Mouse (Mus musculus) heart, embryonic 15.5 days (tissue): ENCODE data around the gene Tlr6. TPM values are rescaled to one million over a fixed set of nuclear protein-coding genes. Genes with fewer than 3 reads are reported as not detected.
A peak's percentile ranks its signal among the peaks of the same experiment; 100 is the strongest.

ENCODE experiments used
- ATAC-seq: fragments of 200-750 bp; cut with Nextera tagmentation; replicated peaks from 2 replicates; pipeline ENCODE4 v1.8.0; 2017; ENCODE audit warnings: low read depth, moderate TSS enrichment; ENCODE audit not compliant: insufficient number of reproducible peaks, insufficient read depth, low FRiP score
- H3K27ac ChIP-seq: fragments of 300-500 bp; sonication (generic); 2 replicates; pipeline ENCODE4 v1.5.1; 2015; ENCODE audit warnings: mild to moderate bottlenecking, inconsistent platforms
- H3K27me3 ChIP-seq: fragments of 300-500 bp; sonication (generic); 2 replicates; pipeline ENCODE4 v1.6.1; 2015; ENCODE audit warnings: inconsistent platforms
- H3K36me3 ChIP-seq: fragments of 300-500 bp; sonication (generic); 2 replicates; pipeline ENCODE4 v1.6.1; 2015; ENCODE audit warnings: mild to moderate bottlenecking, inconsistent platforms
- H3K4me1 ChIP-seq: fragments of 300-500 bp; sonication (generic); replicated peaks from 2 replicates; pipeline ENCODE4 v1.6.1; 2015; ENCODE audit warnings: inconsistent platforms
- H3K4me2 ChIP-seq: fragments of 300-500 bp; sonication (generic); 2 replicates; pipeline ENCODE4 v1.6.1; 2015; ENCODE audit warnings: inconsistent platforms, mild to moderate bottlenecking, moderate library complexity
- H3K4me3 ChIP-seq: fragments of 300-500 bp; sonication (generic); 2 replicates; pipeline ENCODE4 v1.5.1; 2015; ENCODE audit warnings: mild to moderate bottlenecking, inconsistent platforms
- H3K9ac ChIP-seq: fragments of 300-500 bp; sonication (generic); 2 replicates; pipeline ENCODE4 v1.6.1; 2015; ENCODE audit warnings: mild to moderate bottlenecking, inconsistent platforms
- H3K9me3 ChIP-seq: fragments of 300-500 bp; sonication (generic); replicated peaks from 2 replicates; pipeline ENCODE4 v1.6.1; 2016; ENCODE audit warnings: inconsistent platforms
- WGBS: fragments of 180-500 bp; shearing (Covaris S2); methylation state at CpG from one replicate; pipeline ENCODE4 v1.1.7; 2015; ENCODE audit warnings: mixed read lengths; 5-methylcytosine and 5-hydroxymethylcytosine counted together
- polyA plus RNA-seq: library from polyadenylated mRNA; unstranded; fragments of >200 nt; fragmentation: Nextera tagmentation; extraction: Ambion mirVana; gene quantifications from 2 replicates; pipeline ENCODE4 v1.2.1, GENCODE M21; 2015

Tlr6 gene
- polyA plus RNA-seq, 1 experiment from 2014 or later: 0.68 TPM

DNA sequence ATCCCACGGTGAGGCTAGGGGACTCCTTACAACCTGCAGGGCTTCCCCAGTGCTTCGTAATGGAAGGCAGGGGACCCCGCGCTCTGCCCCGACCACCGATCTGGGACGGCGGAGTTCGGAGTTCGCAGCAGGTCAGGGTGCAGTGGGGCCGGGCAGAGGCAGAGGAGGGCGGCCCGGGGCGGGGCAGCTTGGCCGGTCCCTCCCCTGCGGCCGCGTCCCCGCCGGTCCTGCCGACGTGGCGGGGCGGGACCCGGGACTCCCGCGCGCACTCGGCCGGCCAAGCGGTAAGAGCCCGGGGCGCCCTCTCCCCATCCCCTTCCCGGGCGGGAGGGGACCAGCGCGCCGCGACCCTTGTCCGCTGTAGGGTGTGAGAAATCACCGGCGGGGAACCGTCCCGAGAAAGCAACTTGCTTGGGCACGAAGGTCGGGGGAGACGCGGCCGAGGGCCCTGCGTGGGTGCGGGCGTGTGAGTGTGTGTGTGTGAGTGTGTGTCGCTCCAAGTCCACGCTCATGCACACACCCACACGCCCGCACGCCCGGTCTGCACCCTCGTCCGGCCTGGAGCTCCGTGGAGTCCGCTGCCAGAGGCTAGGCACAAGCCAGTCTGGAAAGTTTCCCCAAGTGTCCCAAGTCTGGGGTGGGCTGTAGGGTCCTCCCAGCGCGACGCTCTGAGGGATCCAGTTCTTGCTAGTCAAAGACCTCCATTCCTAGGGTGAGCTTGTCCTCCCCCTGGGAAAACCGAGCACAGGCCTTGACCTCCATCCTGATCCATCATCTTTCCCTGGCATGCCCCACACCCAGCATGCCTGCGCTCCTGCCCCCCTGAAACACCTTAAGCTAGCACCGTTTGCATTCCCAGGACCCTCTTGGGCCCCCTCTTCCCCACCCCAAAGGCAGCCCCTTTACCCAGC is 10.2 kb upstream of the Tlr6 start, which contains the start of gene Fam114a1:
TSS of gene Fam114a1 (plus strand) at position 211 of the 911 bp plus-strand sequence.
- peaks cover 5% of the 10 kb centered on the region for H3K4me1 ChIP-seq
- peak within 1 kb of the TSS; percentile 87 for H3K9ac ChIP-seq
- peak within 1 kb of the TSS; percentile 82 for H3K4me3 ChIP-seq
- peak within 1 kb of the TSS; percentile 84 for H3K4me2 ChIP-seq
- no peaks in the 10 kb centered on the region for H3K9me3 ChIP-seq
- H3K27ac ChIP-seq: peak within 1 kb of the TSS; percentile 82
- H3K27me3 ChIP-seq: no peaks in the 10 kb centered on the region
- 1% methylated on average over 67 of the region's 68 CpGs for WGBS
- peak; percentile 91 for ATAC-seq
- no peaks in the 10 kb centered on the region for H3K36me3 ChIP-seq

- Histone ChIP-seq H3K4me2 (peak overlapping the region; percentile 84), H3K9ac (peak overlapping the region; percentile 87), H3K27me3 (no peaks in the 10 kb centered on the region), H3K9me3 (no peaks in the 10 kb centered on the region), H3K27ac (peak overlapping the region; percentile 82), H3K4me1 (peaks cover 5% of the 10 kb centered on the region), H3K36me3 (no peaks in the 10 kb centered on the region), H3K4me3 (peak overlapping the region; percentile 82)
- peak; percentile 51 for ATAC-seq
- 6% methylated on average over 14 of the region's 14 CpGs for whole genome bisulfite sequencing
Observed at GRCm38 (mm10) chr5:64968961-64969860, 9.3 kb upstream of the Tlr6 start.

GRCm38 (mm10) chr5:64963735-64964134 is 3.8 kb upstream of the Tlr6 start:
- H3K4me1 ChIP-seq: no peaks in the 10 kb centered on the region
- no peak overlapping the region for H3K4me3 ChIP-seq
- 85% methylated on average over 3 of the region's 3 CpGs for WGBS
- H3K9me3 ChIP-seq: no peaks in the 10 kb centered on the region
- no peak overlapping the region for H3K4me2 ChIP-seq
- no peak overlapping the region for H3K27ac ChIP-seq
- no peaks in the 10 kb centered on the region for H3K27me3 ChIP-seq
- H3K36me3 ChIP-seq: no peaks in the 10 kb centered on the region
- no peak for ATAC-seq
- H3K9ac ChIP-seq: no peak overlapping the region

DNA sequence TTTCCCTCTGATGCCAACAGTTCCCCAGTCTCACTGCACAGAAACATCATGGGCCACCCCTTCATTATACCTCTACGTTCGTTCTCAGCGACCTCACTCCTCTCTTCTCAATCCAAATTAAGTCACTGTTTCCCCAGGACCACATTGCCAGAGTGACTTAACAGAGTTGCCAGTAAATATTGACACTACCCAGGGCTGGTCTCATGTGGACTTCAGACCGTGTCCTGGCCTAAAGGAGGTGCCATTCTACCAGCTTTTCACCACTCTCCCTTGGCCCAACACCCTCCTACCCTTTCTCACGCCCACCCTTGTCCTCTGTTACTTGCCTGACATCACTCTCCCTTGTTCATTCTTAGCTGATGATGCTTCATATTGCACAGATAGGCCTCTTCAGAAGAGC is 3.4 kb upstream of the Tlr6 start:
- no peak overlapping the region for H3K27ac ChIP-seq
- H3K4me2 ChIP-seq: no peak overlapping the region
- no peaks in the 10 kb centered on the region for H3K27me3 ChIP-seq
- ATAC-seq: no peak
- WGBS: 67% methylated on average over 5 of the region's 5 CpGs
- H3K4me1 ChIP-seq: no peaks in the 10 kb centered on the region
- H3K36me3 ChIP-seq: no peaks in the 10 kb centered on the region
- H3K4me3 ChIP-seq: no peak overlapping the region
- H3K9me3 ChIP-seq: no peaks in the 10 kb centered on the region
- H3K9ac ChIP-seq: no peak overlapping the region

DNA sequence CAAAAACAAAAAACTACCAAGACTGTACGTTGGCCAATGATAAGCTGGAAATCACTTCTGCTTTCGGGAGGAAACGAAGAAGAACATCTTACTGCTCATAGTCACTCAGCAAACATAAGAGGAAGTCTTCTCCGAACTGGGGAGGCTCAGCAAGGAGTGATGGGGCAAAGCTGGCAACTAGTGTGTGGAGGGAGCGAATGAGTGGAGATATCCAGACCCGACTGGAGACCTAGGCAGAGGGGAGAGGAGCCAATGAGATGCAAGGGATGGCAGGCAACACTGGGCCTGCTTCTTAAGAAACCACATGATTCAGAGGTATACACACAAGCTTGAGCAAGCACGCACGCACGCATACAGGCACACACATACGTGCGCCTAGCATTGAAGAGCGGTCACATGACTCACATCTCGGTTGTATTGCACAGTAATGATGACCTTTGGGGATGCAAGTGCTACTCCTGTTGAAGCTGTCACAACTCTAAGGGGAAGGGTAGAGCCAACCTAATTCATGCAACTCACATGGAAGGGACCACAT is 1.0 kb upstream of the Tlr6 start:
- no peaks in the 10 kb centered on the region for H3K4me1 ChIP-seq
- no peak overlapping the region for H3K4me3 ChIP-seq
- H3K9me3 ChIP-seq: no peaks in the 10 kb centered on the region
- no peak overlapping the region for H3K4me2 ChIP-seq
- no peaks in the 10 kb centered on the region for H3K27me3 ChIP-seq
- no peak overlapping the region for H3K27ac ChIP-seq
- no peak for ATAC-seq
- H3K9ac ChIP-seq: no peak overlapping the region
- no peaks in the 10 kb centered on the region for H3K36me3 ChIP-seq
- 76% methylated on average over 13 of the region's 13 CpGs for WGBS

DNA sequence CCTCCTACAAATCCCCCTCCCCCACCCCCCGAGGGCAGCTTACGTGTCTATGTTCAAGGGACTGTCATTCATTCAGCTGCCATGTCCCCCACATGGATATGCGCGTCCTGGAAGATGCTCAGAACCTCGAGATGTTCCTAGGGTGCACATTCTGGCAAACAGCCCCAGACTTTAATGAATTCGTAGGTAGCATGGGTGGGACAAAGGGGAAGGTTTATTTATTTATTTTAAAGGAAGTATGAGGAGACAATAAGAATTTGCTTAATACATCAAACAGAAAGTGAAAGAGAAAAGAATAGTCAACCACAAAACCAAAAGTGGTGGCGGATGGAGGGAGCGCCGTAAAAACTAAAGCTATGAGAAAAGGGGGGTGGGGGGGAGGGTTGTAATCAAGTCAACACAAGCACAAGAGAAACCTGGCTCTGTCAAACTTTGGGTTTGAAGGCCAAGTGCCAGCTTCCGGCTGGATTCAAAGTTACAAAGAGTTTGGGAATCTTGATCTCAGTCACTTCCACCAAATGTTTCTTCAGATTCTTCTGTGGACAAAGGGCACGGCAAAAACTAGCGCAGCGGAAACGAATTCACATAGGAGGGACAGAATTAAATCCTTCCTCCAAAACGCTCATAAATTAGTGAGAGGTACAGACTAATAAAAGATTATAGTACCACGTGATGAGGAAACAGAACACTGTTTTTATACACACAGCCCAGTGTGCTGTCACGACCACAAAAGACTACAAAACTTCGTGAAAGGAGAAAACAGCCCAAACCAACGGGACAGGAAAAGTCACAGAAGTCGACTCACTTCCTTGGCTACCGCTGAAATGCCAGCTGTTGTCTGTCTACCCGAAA is 680 bp downstream of the Tlr6 start:
- Histone ChIP-seq H3K9me3 (no peaks in the 10 kb centered on the region), H3K4me3 (no peak overlapping the region), H3K9ac (no peak overlapping the region), H3K4me1 (no peaks in the 10 kb centered on the region), H3K27me3 (no peaks in the 10 kb centered on the region), H3K27ac (no peak overlapping the region), H3K4me2 (no peak overlapping the region), H3K36me3 (no peaks in the 10 kb centered on the region)
- ATAC-seq: no peak
- WGBS: 76% methylated on average over 22 of the region's 22 CpGs

DNA sequence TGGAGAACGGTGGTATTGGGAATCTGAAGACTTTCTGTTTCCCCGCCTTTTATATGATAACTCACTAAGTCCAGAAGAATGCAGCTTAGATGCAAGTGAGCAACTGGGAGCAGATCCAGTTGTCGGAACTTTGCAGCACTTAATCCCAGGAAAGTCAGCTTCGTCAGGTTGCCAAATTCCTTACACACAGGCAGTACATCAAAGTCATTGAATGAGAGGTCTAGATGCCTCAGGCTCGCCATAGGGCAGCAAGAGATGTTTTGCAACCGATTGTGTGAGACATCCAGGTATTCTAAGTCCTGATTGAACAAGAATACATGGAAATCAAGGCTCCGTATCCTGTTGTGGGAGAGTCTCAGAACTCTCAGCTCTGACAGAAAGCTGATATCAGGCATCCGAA is 5.0 kb downstream of the Tlr6 start:
- H3K27ac ChIP-seq: no peak overlapping the region
- H3K4me3 ChIP-seq: no peak overlapping the region
- H3K36me3 ChIP-seq: no peaks in the 10 kb centered on the region
- 64% methylated on average over 8 of the region's 8 CpGs for WGBS
- no peaks in the 10 kb centered on the region for H3K9me3 ChIP-seq
- no peaks in the 10 kb centered on the region for H3K27me3 ChIP-seq
- H3K4me1 ChIP-seq: no peaks in the 10 kb centered on the region
- no peak overlapping the region for H3K9ac ChIP-seq
- no peak overlapping the region for H3K4me2 ChIP-seq
- no peak for ATAC-seq

DNA sequence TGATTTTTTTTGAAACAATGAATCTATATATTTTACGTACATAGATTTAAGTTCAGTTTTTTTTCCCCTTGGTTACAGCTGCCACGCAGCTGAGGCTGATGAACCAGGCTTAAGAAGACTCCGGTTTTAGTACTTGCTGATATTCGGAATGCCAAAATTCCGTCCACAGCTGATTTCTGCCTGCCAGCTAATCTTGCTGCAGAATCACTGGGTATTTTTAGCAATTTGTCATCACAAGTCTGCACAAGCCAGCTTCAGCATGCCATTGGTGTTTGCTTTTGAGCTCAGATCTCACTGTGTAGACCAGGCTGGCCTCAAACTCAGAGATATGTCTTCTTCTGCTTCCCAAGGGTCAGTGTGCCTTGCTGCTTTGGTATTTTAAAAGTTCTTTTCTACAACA is 8.4 kb downstream of the Tlr6 start:
- Histone ChIP-seq H3K27ac (no peak overlapping the region), H3K27me3 (no peaks in the 10 kb centered on the region), H3K4me2 (no peak overlapping the region), H3K4me3 (no peak overlapping the region), H3K9ac (no peak overlapping the region), H3K9me3 (no peaks in the 10 kb centered on the region), H3K36me3 (no peaks in the 10 kb centered on the region), H3K4me1 (no peaks in the 10 kb centered on the region)
- ATAC-seq: no peak
- WGBS: 44% methylated on average over 5 of the region's 5 CpGs

GRCm38 (mm10) chr5:64932775-64933174 is 27.1 kb downstream of the Tlr6 start:
- H3K4me3 ChIP-seq: no peak overlapping the region
- H3K4me1 ChIP-seq: no peaks in the 10 kb centered on the region
- no peak overlapping the region for H3K4me2 ChIP-seq
- no peak overlapping the region for H3K27ac ChIP-seq
- no peak overlapping the region for H3K9ac ChIP-seq
- no peaks in the 10 kb centered on the region for H3K9me3 ChIP-seq
- no peak for ATAC-seq
- WGBS: 86% methylated on average over 15 of the region's 15 CpGs
- H3K27me3 ChIP-seq: no peaks in the 10 kb centered on the region
- no peaks in the 10 kb centered on the region for H3K36me3 ChIP-seq

DNA sequence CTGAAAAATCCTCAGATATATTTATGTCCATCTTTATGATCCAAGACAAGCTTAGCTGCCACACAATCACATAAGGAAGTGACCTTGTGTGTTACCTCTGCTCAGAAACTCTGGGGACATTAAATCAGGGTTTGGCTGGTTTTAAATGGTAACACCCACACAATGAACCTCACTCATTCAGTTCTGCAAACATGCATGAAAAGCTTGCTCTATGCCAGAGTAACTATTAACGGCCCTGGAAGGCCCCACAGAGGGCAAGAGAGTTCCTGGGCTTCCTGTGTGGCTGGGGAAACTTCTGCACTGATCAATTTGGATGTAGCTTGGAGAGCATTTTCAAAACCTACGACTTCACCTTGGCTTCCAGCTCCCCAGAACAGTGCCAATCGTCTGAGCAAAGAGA is 27.7 kb downstream of the Tlr6 start:
- Histone ChIP-seq H3K36me3 (no peaks in the 10 kb centered on the region), H3K9me3 (no peaks in the 10 kb centered on the region), H3K27me3 (no peaks in the 10 kb centered on the region), H3K9ac (no peak overlapping the region), H3K4me2 (no peak overlapping the region), H3K4me1 (no peaks in the 10 kb centered on the region), H3K27ac (no peak overlapping the region), H3K4me3 (no peak overlapping the region)
- ATAC-seq: no peak
- WGBS: 54% methylated on average over 3 of the region's 3 CpGs
